Mouse (Mus musculus) cerebellum, adult 2 months (tissue): ENCODE data around the gene Fgfr2.
A peak's percentile ranks its signal among the peaks of the same experiment; 100 is the strongest.

Experiments
- CTCF ChIP-seq: fragments of 200-500 bp; IDR thresholded peaks from 2 replicates; pipeline ENCODE4 v1.5.1; 2011; ENCODE audit warnings: low read depth, mild to moderate bottlenecking, control low read depth, low read length, moderate library complexity, borderline replicate concordance; ENCODE audit not compliant: insufficient read depth
- POLR2A ChIP-seq: fragments of 200-500 bp; IDR thresholded peaks from 2 replicates; pipeline ENCODE4 v1.6.1; 2011; ENCODE audit warnings: low read length, control low read depth, borderline replicate concordance; ENCODE audit not compliant: insufficient read depth

- TF ChIP-seq CTCF (0 out of 2 replicates have a peak, but pooled peaks have one; percentile 2), POLR2A (no peak)
Observed at GRCm38 (mm10) chr7:132419378-132420255, 703.5 kb downstream of the Fgfr2 start.
